28 mouse cellular contexts compared by ENCODE assay signal in the genomic region with DNA sequence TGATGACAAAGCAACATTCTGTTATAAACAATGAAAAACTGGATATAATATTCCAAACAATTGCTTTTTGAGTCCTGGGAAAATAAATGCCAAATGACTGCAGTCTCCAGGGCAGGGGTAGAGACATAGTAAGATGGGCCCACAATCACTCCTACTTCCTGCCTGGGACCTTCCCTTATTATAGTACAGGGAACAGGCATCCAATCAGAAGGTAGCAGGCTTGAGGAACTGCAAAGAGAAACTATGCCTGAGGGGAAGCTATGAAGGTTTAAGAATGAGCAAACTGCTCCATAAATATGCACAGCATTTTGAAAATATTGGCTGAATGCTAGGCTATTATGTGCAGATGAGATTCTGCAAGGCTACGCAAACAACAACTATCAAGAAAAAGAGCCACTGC. TPM values are rescaled to one million over a fixed set of nuclear protein-coding genes. Genes with fewer than 3 reads are reported as not detected.
DNase-seq lines count a peak whose midpoint lies in the region; ATAC-seq lines count a peak whose summit lies in the region.
"Had no signal": no experiment of that assay in that cellular context is flagged by ENCODE, and none has a peak within 500 bp of the region (broad histone marks: within the 10 kb centered on the region; RNA-seq: fewer than 3 reads in every experiment).

No protein-coding gene starts in this region.

- no peaks in the 10 kb centered on the region for H3K79me2 ChIP-seq in macrophage (ENCODE audit: inconsistent target)

- H3K27me3 ChIP-seq in neural tube, embryonic 13.5 days: no peaks in the 10 kb centered on the region
- H3K27me3 ChIP-seq in splenic B cell, adult 2 months (ENCODE audit: control insufficient read depth, insufficient read depth, low read length, poor library complexity, severe bottlenecking): no peaks in the 10 kb centered on the region
- H3K27me3 ChIP-seq in hindbrain, embryonic 12.5 days: no peaks in the 10 kb centered on the region
- H3K27me3 ChIP-seq: intestine, embryonic 15.5 days; limb, embryonic 15.5 days had no signal

- DNase-seq in neural tube, embryonic 10.5 days (ENCODE audit: extremely low spot score, low spot score): no peak
- peak; percentile 58 for DNase-seq in MEL-GATA-1-ER (ENCODE audit: extremely low read depth, low read depth)
- peak; percentile 13 for DNase-seq in splenic B cell, adult 2 months (ENCODE audit: low read depth, low spot score)
- no peak for DNase-seq in adrenal gland, postnatal 14 days
- DNase-seq in cerebellum, adult 9-11 months: no peak
- DNase-seq: adrenal gland, postnatal 10 days; cerebellum, adult 11-12 months; cerebellum, postnatal 10 days; gastrocnemius, adult 2 months; kidney, postnatal 25 days; lung, adult 2 months; lung, postnatal 10 days; right cerebral cortex, postnatal 25 days; thymus, postnatal 14 days had no signal

- peaks cover 6% of the 10 kb centered on the region for H3K4me1 ChIP-seq in neural tube, embryonic 13.5 days (replicated peaks)
- H3K4me1 ChIP-seq in hindbrain, embryonic 12.5 days: peaks cover 6% of the 10 kb centered on the region; the same call in 1 of the 2 replicates
- H3K4me1 ChIP-seq: intestine, embryonic 15.5 days; limb, embryonic 10.5 days; limb, embryonic 15.5 days had no signal

- H3K27ac ChIP-seq in neural tube, embryonic 13.5 days (replicated peaks): no peak overlapping the region
- H3K27ac ChIP-seq in macrophage: peak overlapping the region; percentile 35
- H3K27ac ChIP-seq in hindbrain, embryonic 12.5 days: no peak overlapping the region
- H3K27ac ChIP-seq: gastrocnemius, adult 2 months; hindbrain, embryonic 10.5 days; intestine, embryonic 15.5 days; limb, embryonic 10.5 days; limb, embryonic 15.5 days; liver, embryonic 14.5 days had no signal

- no peak overlapping the region for H3K4me2 ChIP-seq in neural tube, embryonic 13.5 days
- no peak overlapping the region for H3K4me2 ChIP-seq in hindbrain, embryonic 12.5 days (replicated peaks)
- H3K4me2 ChIP-seq: intestine, embryonic 15.5 days; limb, embryonic 15.5 days; midbrain, embryonic 11.5 days had no signal

- H3K9ac ChIP-seq in neural tube, embryonic 13.5 days: no peak overlapping the region
- H3K9ac ChIP-seq in hindbrain, embryonic 12.5 days: no peak overlapping the region
- H3K9ac ChIP-seq: intestine, embryonic 15.5 days; limb, embryonic 15.5 days; liver, embryonic 14.5 days had no signal

- no peaks in the 10 kb centered on the region for H3K9me3 ChIP-seq in neural tube, embryonic 13.5 days
- H3K9me3 ChIP-seq in hindbrain, embryonic 12.5 days (replicated peaks): no peaks in the 10 kb centered on the region
- H3K9me3 ChIP-seq: hindbrain, embryonic 10.5 days; intestine, embryonic 15.5 days; limb, embryonic 10.5 days; limb, embryonic 15.5 days had no signal

- peak; percentile 53; the same call in 1 of the 2 replicates for ATAC-seq in neural tube, embryonic 13.5 days (ENCODE audit: low read depth)
- no peak for ATAC-seq in hindbrain, embryonic 12.5 days (ENCODE audit: low FRiP score)
- ATAC-seq: activated CD4-positive, CD25-positive, alpha-beta regulatory T cell, adult 4 months; forebrain, embryonic 16.5 days; hindbrain, embryonic 16.5 days; intestine, embryonic 15.5 days had no signal

- no peak overlapping the region for H3K4me3 ChIP-seq in neural tube, embryonic 13.5 days
- H3K4me3 ChIP-seq in macrophage (ENCODE audit: inconsistent target): no peak overlapping the region
- H3K4me3 ChIP-seq in hindbrain, embryonic 12.5 days: no peak overlapping the region
- H3K4me3 ChIP-seq: erythroblast, embryonic 14.5 days; gastrocnemius, adult 2 months; hindbrain, embryonic 10.5 days; intestine, embryonic 15.5 days; limb, embryonic 10.5 days; limb, embryonic 15.5 days; myocyte had no signal

- no peaks in the 10 kb centered on the region for H3K36me3 ChIP-seq in neural tube, embryonic 13.5 days
- H3K36me3 ChIP-seq in macrophage (ENCODE audit: inconsistent target): no peaks in the 10 kb centered on the region
- no peaks in the 10 kb centered on the region for H3K36me3 ChIP-seq in splenic B cell, adult 2 months (ENCODE audit: control insufficient read depth, insufficient read depth, low read length, poor library complexity, severe bottlenecking)
- H3K36me3 ChIP-seq in hindbrain, embryonic 12.5 days: no peaks in the 10 kb centered on the region
- H3K36me3 ChIP-seq: hindbrain, embryonic 10.5 days; intestine, embryonic 15.5 days; limb, embryonic 10.5 days; limb, embryonic 15.5 days had no signal

- 86% methylated on average over 1 of the region's 1 CpGs for WGBS in neural tube, embryonic 13.5 days
- WGBS in macrophage (ENCODE audit: missing documents): 91% methylated on average over 1 of the region's 1 CpGs
- WGBS in hindbrain, embryonic 12.5 days: 93% methylated on average over 1 of the region's 1 CpGs

RNA-seq across cellular contexts. Expression of a gene that starts 23.3 kb away (rescaled TPM):
- polyA plus RNA-seq in neural tube, embryonic 13.5 days (2015; fragmentation: Nextera tagmentation; extraction: Ambion mirVana): 644 and 732 TPM in 2 replicates
- total RNA-seq in macrophage (2018; cell fraction: chromatin; rRNA removed): 10 to 100 TPM in 1 of 26 experiments, 1 to 10 TPM in 9, under 1 TPM in 10, not detected in 6; 0.48 to 13.3 (median 1.0) TPM
- 1 to 10 TPM; 1.9 to 9.9 (median 4.5) TPM for total RNA-seq in macrophage (2018; cell fraction: cytosol; rRNA removed)
- total RNA-seq in macrophage (2018; cell fraction: nucleus; rRNA removed): 1 to 10 TPM in 21 of 26 experiments, under 1 TPM in 4, not detected in 1; 0.55 to 5.1 (median 1.6) TPM
- 3.6 to 6.5 TPM (median 5.1 TPM) in 3 replicates for polyA plus RNA-seq in macrophage (2018)
- 5.5 and 22.5 TPM in 2 replicates for total RNA-seq in adrenal gland, postnatal 14 days (2021)
- 363 and 373 TPM in 2 replicates for polyA plus RNA-seq in hindbrain, embryonic 12.5 days (2016; fragmentation: Nextera tagmentation; extraction: Ambion mirVana)

RNA-seq across cellular contexts. Expression of a gene that starts 29.2 kb away (rescaled TPM):
- polyA plus RNA-seq in neural tube, embryonic 13.5 days (2015; fragmentation: Nextera tagmentation; extraction: Ambion mirVana): 1,875 and 2,016 TPM in 2 replicates
- total RNA-seq in macrophage (2018; cell fraction: chromatin; rRNA removed): 100 to 1,000 TPM in 13 of 26 experiments, 10 to 100 TPM in 13; 16.0 to 287 (median 102) TPM
- total RNA-seq in macrophage (2018; cell fraction: cytosol; rRNA removed): 100 to 1,000 TPM; 194 to 451 (median 311) TPM
- total RNA-seq in macrophage (2018; cell fraction: nucleus; rRNA removed): 100 to 1,000 TPM in 22 of 26 experiments, 10 to 100 TPM in 4; 66.3 to 379 (median 177) TPM
- 162 to 260 TPM (median 170 TPM) in 3 replicates for polyA plus RNA-seq in macrophage (2018)
- total RNA-seq in adrenal gland, postnatal 14 days (2021): 46.1 and 59.9 TPM in 2 replicates
- 785 and 845 TPM in 2 replicates for polyA plus RNA-seq in hindbrain, embryonic 12.5 days (2016; fragmentation: Nextera tagmentation; extraction: Ambion mirVana)

RNA-seq across cellular contexts. Expression of a gene that starts 55.8 kb away (rescaled TPM):
- 94.7 and 95.4 TPM in 2 replicates for polyA plus RNA-seq in neural tube, embryonic 13.5 days (2015; fragmentation: Nextera tagmentation; extraction: Ambion mirVana)
- total RNA-seq in macrophage (2018; cell fraction: chromatin; rRNA removed): 10 to 100 TPM in 1 of 26 experiments, 1 to 10 TPM in 16, not detected in 9; 2.3 to 11.9 (median 4.8) TPM
- total RNA-seq in macrophage (2018; cell fraction: cytosol; rRNA removed): 10 to 100 TPM; 34.1 to 56.5 (median 44.8) TPM
- total RNA-seq in macrophage (2018; cell fraction: nucleus; rRNA removed): 10 to 100 TPM in 6 of 26 experiments, 1 to 10 TPM in 18, not detected in 2; 1.8 to 15.4 (median 6.9) TPM
- 13.9 to 63.8 TPM (median 55.2 TPM) in 3 replicates for polyA plus RNA-seq in macrophage (2018)
- 30.2 and 40.3 TPM in 2 replicates for total RNA-seq in adrenal gland, postnatal 14 days (2021)
- polyA plus RNA-seq in hindbrain, embryonic 12.5 days (2016; fragmentation: Nextera tagmentation; extraction: Ambion mirVana): 80.5 and 93.8 TPM in 2 replicates

Comparison
In these comparisons a context has a peak if more than half of its experiments do, and no peak if none do; other contexts are left out.
1. DNase-seq: peak in MEL-GATA-1-ER (single experiment) and splenic B cell, adult 2 months (single experiment); none in neural tube, embryonic 10.5 days (single experiment), adrenal gland, postnatal 14 days (single experiment) and cerebellum, adult 9-11 months (single experiment).
2. RNA of a gene that starts 23.3 kb away (polyA plus RNA-seq): 644 to 732 TPM in neural tube, embryonic 13.5 days and 363 to 373 TPM in hindbrain, embryonic 12.5 days; 3.6 to 6.5 TPM in macrophage; every median in the first group is over 10 times any median in the second.